Mouse (Mus musculus) limb, embryonic 15.5 days (tissue): ENCODE data around the gene Serpinb1b. TPM values are rescaled to one million over a fixed set of nuclear protein-coding genes. Genes with fewer than 3 reads are reported as not detected.
"Not testable (repeated sequence)": the region's sequence is repeated elsewhere in the genome, so short reads cannot be mapped to it uniquely, and the experiment has no call there.

Source experiments
- ATAC-seq: fragments of 200-750 bp; cut with Nextera tagmentation; 2 replicates; pipeline ENCODE4 v1.8.0; 2017; ENCODE audit warnings: low read depth, moderate TSS enrichment; ENCODE audit not compliant: insufficient number of reproducible peaks, low FRiP score, low TSS enrichment
- H3K27ac ChIP-seq: fragments of 300-500 bp; sonication (generic); 2 replicates; pipeline ENCODE4 v1.5.1; 2015; ENCODE audit warnings: moderate library complexity, mild to moderate bottlenecking, inconsistent platforms
- H3K27me3 ChIP-seq: fragments of 300-500 bp; sonication (generic); 2 replicates; pipeline ENCODE4 v1.6.1; 2015; ENCODE audit warnings: inconsistent platforms
- H3K36me3 ChIP-seq: fragments of 300-500 bp; sonication (generic); 2 replicates; pipeline ENCODE4 v1.6.1; 2015; ENCODE audit warnings: inconsistent platforms
- H3K4me1 ChIP-seq: fragments of 300-500 bp; sonication (generic); 2 replicates; pipeline ENCODE4 v1.6.1; 2015; ENCODE audit warnings: inconsistent platforms
- H3K4me2 ChIP-seq: fragments of 300-500 bp; sonication (generic); 2 replicates; pipeline ENCODE4 v1.6.1; 2015; ENCODE audit warnings: mild to moderate bottlenecking, inconsistent platforms
- H3K4me3 ChIP-seq: fragments of 300-500 bp; sonication (generic); 2 replicates; pipeline ENCODE4 v1.5.1; 2015; ENCODE audit warnings: mild to moderate bottlenecking, inconsistent platforms
- H3K9ac ChIP-seq: fragments of 300-500 bp; sonication (generic); 2 replicates; pipeline ENCODE4 v1.6.1; 2015; ENCODE audit warnings: inconsistent platforms
- H3K9me3 ChIP-seq: fragments of 300-500 bp; sonication (generic); 2 replicates; pipeline ENCODE4 v1.6.1; 2016; ENCODE audit warnings: inconsistent platforms
- WGBS: fragments of 180-500 bp; shearing (Covaris S2); methylation state at CpG from one replicate; pipeline ENCODE4 v1.1.7; 2015; 5-methylcytosine and 5-hydroxymethylcytosine counted together
- polyA plus RNA-seq: library from polyadenylated mRNA; unstranded; fragments of >200 nt; fragmentation: Nextera tagmentation; extraction: Ambion mirVana; gene quantifications from 2 replicates; pipeline ENCODE4 v1.2.1, GENCODE M21; 2015

The Serpinb1b gene
- polyA plus RNA-seq: 1.1 and 1.3 TPM in 2 replicates

- Histone ChIP-seq H3K9ac (no peak within 1 kb of the TSS), H3K9me3 (no peaks in the 10 kb centered on the region), H3K4me2 (no peak within 1 kb of the TSS), H3K4me1 (no peaks in the 10 kb centered on the region), H3K4me3 (no peak within 1 kb of the TSS), H3K36me3 (no peaks in the 10 kb centered on the region), H3K27me3 (no peaks in the 10 kb centered on the region), H3K27ac (no peak within 1 kb of the TSS)
- WGBS: 40% methylated on average over 3 of the region's 3 CpGs
- ATAC-seq: no peak
Observed at GRCm38 (mm10) chr13:33078056-33078705, at the start of gene Serpinb1b. TSS of gene Serpinb1b (plus strand) at chr13:33078575.

DNA sequence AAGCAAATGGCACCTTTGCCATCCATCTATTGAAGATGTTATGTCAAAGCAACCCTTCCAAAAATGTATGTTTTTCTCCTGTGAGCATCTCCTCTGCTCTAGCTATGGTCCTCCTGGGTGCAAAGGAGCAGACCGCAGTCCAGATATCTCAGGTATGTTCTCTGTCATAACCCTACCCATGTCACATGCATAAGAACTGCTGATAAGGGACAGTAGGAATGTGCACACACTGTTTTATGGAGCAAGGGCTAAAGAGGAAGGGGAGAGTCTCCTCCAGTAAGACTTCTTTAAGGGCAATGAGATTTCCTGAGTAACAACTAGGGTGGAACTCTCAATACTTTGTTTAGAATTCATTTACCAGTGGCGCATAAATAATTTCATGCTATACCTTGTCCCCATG, 48.9 kb upstream of the Serpinb1b start:
- not testable (repeated sequence) for H3K4me2 ChIP-seq, H3K9ac ChIP-seq, H3K4me1 ChIP-seq, H3K9me3 ChIP-seq, H3K27me3 ChIP-seq, H3K36me3 ChIP-seq, ATAC-seq, H3K27ac ChIP-seq, H3K4me3 ChIP-seq
- 97% methylated on average over 2 of the region's 2 CpGs for WGBS

DNA sequence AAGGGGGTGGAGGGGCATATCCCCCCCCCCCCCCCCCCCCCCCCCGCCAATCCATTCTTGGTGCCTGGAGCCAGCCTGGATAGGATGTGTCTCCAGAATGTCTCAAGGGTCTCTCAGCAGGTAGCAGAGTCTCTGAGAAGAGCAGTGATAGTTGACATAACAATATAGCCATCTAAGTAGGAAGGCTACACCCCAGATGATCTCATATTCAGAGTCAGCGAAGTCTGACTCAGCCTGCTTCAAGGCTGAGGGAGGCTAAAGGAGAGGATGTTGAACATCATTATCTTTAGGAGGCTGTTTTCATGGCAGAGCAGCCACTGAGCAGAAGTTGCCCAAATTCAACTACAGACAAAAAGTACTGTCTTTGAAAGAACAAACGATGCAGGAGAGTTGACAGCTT, 48.1 kb upstream of the Serpinb1b start:
- Histone ChIP-seq H3K4me1 (no peaks in the 10 kb centered on the region), H3K9ac (no peak overlapping the region), H3K36me3 (no peaks in the 10 kb centered on the region), H3K4me2 (no peak overlapping the region), H3K27me3 (no peaks in the 10 kb centered on the region), H3K4me3 (no peak overlapping the region), H3K9me3 (no peaks in the 10 kb centered on the region), H3K27ac (no peak overlapping the region)
- 90% methylated on average over 2 of the region's 3 CpGs for WGBS
- ATAC-seq: no peak

DNA sequence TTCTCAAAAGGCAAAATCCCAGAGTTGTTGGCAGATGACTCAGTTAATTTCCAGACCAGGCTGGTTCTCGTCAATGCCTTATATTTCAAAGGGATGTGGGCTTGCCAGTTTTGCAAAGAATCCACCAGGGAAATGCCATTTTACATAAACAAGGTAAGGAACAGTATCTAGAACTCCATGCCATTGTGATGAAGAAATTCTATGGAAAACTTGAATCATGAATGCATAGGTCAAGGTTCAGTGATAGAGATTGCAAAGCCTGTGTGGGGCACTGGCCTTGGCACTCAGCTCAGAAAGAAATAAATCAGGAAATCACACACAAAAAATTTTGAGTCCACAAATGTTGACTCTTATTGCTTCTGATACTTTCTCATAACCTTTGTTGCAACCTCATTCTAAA, 42.9 kb upstream of the Serpinb1b start:
- Histone ChIP-seq H3K9me3 (no peaks in the 10 kb centered on the region), H3K4me1 (no peaks in the 10 kb centered on the region), H3K4me3 (no peak overlapping the region), H3K27ac (no peak overlapping the region), H3K36me3 (no peaks in the 10 kb centered on the region), H3K4me2 (no peak overlapping the region), H3K27me3 (no peaks in the 10 kb centered on the region), H3K9ac (no peak overlapping the region)
- no peak for ATAC-seq
- 62% methylated on average over 1 of the region's 1 CpGs for WGBS

- no peak overlapping the region for H3K9ac ChIP-seq
- H3K4me2 ChIP-seq: no peak overlapping the region
- no peaks in the 10 kb centered on the region for H3K36me3 ChIP-seq
- H3K4me3 ChIP-seq: no peak overlapping the region
- H3K27me3 ChIP-seq: no peaks in the 10 kb centered on the region
- 94% methylated on average over 3 of the region's 3 CpGs for WGBS
- H3K9me3 ChIP-seq: no peaks in the 10 kb centered on the region
- no peaks in the 10 kb centered on the region for H3K4me1 ChIP-seq
- ATAC-seq: no peak; the same call in 1 of the 2 replicates
- no peak overlapping the region for H3K27ac ChIP-seq
Observed at GRCm38 (mm10) chr13:33043542-33043941, 34.8 kb upstream of the Serpinb1b start.

DNA sequence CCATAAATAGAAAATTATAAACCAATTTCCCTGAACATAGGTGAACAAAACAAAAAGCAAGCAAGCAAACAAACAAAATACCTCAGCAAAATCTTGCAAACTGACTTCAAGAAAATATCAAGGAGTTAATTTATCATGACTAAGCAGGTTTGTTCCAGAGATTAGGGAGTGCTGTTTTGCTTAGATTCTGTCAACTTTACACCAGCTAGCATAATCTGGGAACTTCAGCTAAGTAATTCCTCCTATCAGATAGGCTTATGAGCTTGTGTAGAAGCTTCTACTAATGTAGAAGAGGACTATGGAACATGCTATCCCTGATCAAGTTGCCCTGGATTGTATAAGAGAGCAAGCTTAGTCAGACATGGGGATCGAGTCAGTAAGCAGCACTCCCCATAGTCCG, 31.1 kb upstream of the Serpinb1b start:
- Histone ChIP-seq H3K4me2 (no peak overlapping the region), H3K36me3 (no peaks in the 10 kb centered on the region), H3K27me3 (no peaks in the 10 kb centered on the region), H3K27ac (no peak overlapping the region), H3K9ac (no peak overlapping the region), H3K4me3 (no peak overlapping the region), H3K4me1 (no peaks in the 10 kb centered on the region), H3K9me3 (no peaks in the 10 kb centered on the region)
- ATAC-seq: no peak
- 86% methylated on average over 2 of the region's 2 CpGs for WGBS

DNA sequence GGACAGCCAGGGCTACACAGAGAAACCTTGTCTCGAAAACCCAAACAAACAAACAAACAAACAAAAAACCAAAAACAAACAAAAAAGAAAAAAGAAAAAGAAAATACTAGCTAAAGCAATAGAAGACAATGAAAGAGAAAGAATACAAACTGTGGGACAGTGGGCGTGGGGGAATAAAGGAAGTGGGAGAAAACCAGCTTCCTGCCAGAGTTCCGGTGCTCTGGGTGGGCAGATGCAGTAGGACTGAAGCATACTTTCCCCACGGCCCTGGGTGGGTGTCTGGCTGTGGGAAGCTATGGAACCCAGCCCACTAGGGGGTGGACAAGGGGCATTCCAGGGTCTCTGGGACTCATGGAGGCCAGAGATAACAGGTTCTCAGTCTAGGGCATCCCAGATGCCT, 30.2 kb upstream of the Serpinb1b start:
- Histone ChIP-seq H3K9me3 (no peaks in the 10 kb centered on the region), H3K36me3 (no peaks in the 10 kb centered on the region), H3K27me3 (no peaks in the 10 kb centered on the region), H3K9ac (no peak overlapping the region), H3K4me1 (no peaks in the 10 kb centered on the region), H3K4me2 (no peak overlapping the region), H3K27ac (no peak overlapping the region), H3K4me3 (no peak overlapping the region)
- no peak for ATAC-seq
- WGBS: 81% methylated on average over 4 of the region's 4 CpGs

GRCm38 (mm10) chr13:33051697-33052096, 26.7 kb upstream of the Serpinb1b start:
- no peaks in the 10 kb centered on the region for H3K36me3 ChIP-seq
- no peak overlapping the region for H3K4me3 ChIP-seq
- no peak for ATAC-seq
- H3K4me2 ChIP-seq: no peak overlapping the region
- no peaks in the 10 kb centered on the region for H3K4me1 ChIP-seq
- H3K27ac ChIP-seq: no peak overlapping the region
- WGBS: 58% methylated on average over 3 of the region's 3 CpGs
- H3K9me3 ChIP-seq: no peaks in the 10 kb centered on the region
- no peak overlapping the region for H3K9ac ChIP-seq
- no peaks in the 10 kb centered on the region for H3K27me3 ChIP-seq

- no peak for ATAC-seq
- Histone ChIP-seq H3K4me2 (no peak overlapping the region), H3K9me3 (no peaks in the 10 kb centered on the region), H3K27ac (no peak overlapping the region), H3K36me3 (no peaks in the 10 kb centered on the region), H3K9ac (no peak overlapping the region), H3K27me3 (no peaks in the 10 kb centered on the region), H3K4me1 (no peaks in the 10 kb centered on the region), H3K4me3 (no peak overlapping the region)
- 83% methylated on average over 1 of the region's 1 CpGs for WGBS
Observed at GRCm38 (mm10) chr13:33063048-33063447, 15.3 kb upstream of the Serpinb1b start.

GRCm38 (mm10) chr13:33067387-33067977, 10.9 kb upstream of the Serpinb1b start:
- no peaks in the 10 kb centered on the region for H3K36me3 ChIP-seq
- no peak overlapping the region for H3K4me2 ChIP-seq
- no peak overlapping the region for H3K4me3 ChIP-seq
- H3K4me1 ChIP-seq: no peaks in the 10 kb centered on the region
- no peak for ATAC-seq
- H3K27me3 ChIP-seq: no peaks in the 10 kb centered on the region
- H3K9me3 ChIP-seq: no peaks in the 10 kb centered on the region
- 49% methylated on average over 1 of the region's 1 CpGs for WGBS
- H3K27ac ChIP-seq: peak overlapping the region; percentile 47
- no peak overlapping the region for H3K9ac ChIP-seq

DNA sequence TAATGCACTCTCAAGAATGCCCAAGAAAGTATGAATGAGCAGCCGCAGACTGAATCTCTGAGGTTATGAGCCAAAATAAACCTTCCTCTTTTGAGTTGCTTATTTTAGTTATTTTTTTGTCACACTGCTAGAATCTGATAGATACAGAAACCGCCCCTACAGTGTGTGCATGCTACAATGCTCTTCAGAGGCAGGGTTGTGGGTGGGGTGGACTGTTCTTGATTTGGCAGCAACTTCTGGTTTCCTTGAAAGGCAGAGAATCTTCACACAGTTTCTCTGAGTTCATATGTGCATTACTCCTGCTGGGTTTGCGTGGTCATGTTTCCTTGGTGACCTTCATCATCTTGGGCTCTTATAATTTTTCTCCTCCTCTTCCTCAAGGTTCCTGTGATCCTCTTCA, 10.2 kb upstream of the Serpinb1b start:
- Histone ChIP-seq H3K27ac (no peak overlapping the region), H3K4me2 (no peak overlapping the region), H3K4me1 (no peaks in the 10 kb centered on the region), H3K27me3 (no peaks in the 10 kb centered on the region), H3K4me3 (no peak overlapping the region), H3K36me3 (no peaks in the 10 kb centered on the region), H3K9ac (no peak overlapping the region), H3K9me3 (no peaks in the 10 kb centered on the region)
- ATAC-seq: no peak
- WGBS: 82% methylated on average over 3 of the region's 3 CpGs

GRCm38 (mm10) chr13:33071776-33072175, 6.6 kb upstream of the Serpinb1b start:
- Histone ChIP-seq H3K9me3 (no peaks in the 10 kb centered on the region), H3K9ac (no peak overlapping the region), H3K27me3 (no peaks in the 10 kb centered on the region), H3K4me3 (no peak overlapping the region), H3K27ac (no peak overlapping the region), H3K4me1 (no peaks in the 10 kb centered on the region), H3K36me3 (no peaks in the 10 kb centered on the region), H3K4me2 (no peak overlapping the region)
- no peak for ATAC-seq
- WGBS: 67% methylated on average over 5 of the region's 5 CpGs

- no peaks in the 10 kb centered on the region for H3K4me1 ChIP-seq
- no peak overlapping the region for H3K27ac ChIP-seq
- ATAC-seq: no peak
- H3K27me3 ChIP-seq: no peaks in the 10 kb centered on the region
- H3K4me3 ChIP-seq: no peak overlapping the region
- no peak overlapping the region for H3K9ac ChIP-seq
- H3K9me3 ChIP-seq: no peaks in the 10 kb centered on the region
- H3K36me3 ChIP-seq: no peaks in the 10 kb centered on the region
- H3K4me2 ChIP-seq: no peak overlapping the region
Observed at GRCm38 (mm10) chr13:33074029-33074428, 4.3 kb upstream of the Serpinb1b start.
